Mouse (Mus musculus): Measurements from ENCODE around the gene Rnf44. TPM values are rescaled to one million over a fixed set of nuclear protein-coding genes. Genes with fewer than 3 reads are reported as not detected.

Rnf44 gene
- polyA plus RNA-seq, 2 experiments, result 25.3 to 26.5 TPM

DNA sequence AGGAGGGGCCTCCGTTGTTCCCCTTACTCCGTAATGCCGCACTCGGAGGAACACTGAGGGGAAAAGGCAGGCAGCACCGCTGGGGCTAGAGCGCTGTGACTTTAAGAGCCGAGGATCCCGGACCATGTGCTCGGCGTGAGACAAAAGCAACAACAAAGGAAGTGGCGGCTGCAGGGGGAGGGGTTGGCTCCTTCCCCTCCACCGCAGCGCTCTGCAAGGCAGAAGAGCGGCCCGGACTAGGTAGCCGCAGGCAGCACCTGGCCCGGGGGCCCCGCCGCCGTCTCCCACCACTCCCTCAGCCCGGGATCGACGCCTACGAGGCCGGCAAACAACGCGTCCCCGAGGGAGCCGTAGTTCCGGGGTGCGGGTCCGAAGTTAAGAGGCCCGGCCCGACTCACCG lies 6.6 kb downstream of the Rnf44 start:
- no peak for TF ChIP-seq CTCF (IDR thresholded peaks at IDR 0.05; ENCODE audit: low read depth)
- TF ChIP-seq EP300 (IDR thresholded peaks at IDR 0.05; ENCODE audit: low read depth), result no peak
- peaks cover 30 to 31% of the 10 kb centered on the region in 2 experiments for H3K4me1 ChIP-seq (replicated peaks; ENCODE audit: control insufficient read depth in 2 of 2, insufficient read depth in 2 of 2, low read length in 1 of 2)
- peak overlapping the region; percentile 71 to 91 for H3K4me3 ChIP-seq (ENCODE audit: insufficient read depth in 1 of 2, low read depth in 2 of 2, low read length in 2 of 2)
- no peaks in the 10 kb centered on the region for H3K27me3 ChIP-seq (ENCODE audit: control insufficient read depth, insufficient read depth, low read length)
- ATAC-seq (ENCODE audit: insufficient read depth), result peak; percentile 31
- no peaks in the 10 kb centered on the region for H3K9me3 ChIP-seq (ENCODE audit: control insufficient read depth, low read length)
- peak overlapping the region; percentile 99 for H3K4me2 ChIP-seq (ENCODE audit: low read depth)
- H3K9ac ChIP-seq (replicated peaks), result peak overlapping the region; percentile 82
- H3K27ac ChIP-seq, result peak overlapping the region; percentile 51
- 0% methylated on average over 35 of the region's 35 CpGs for WGBS (ENCODE audit: insufficient replicate concordance)
- DNase-seq (ENCODE audit: low read depth in 3 of 3, low spot score in 3 of 3), result peak in 1 of 3 experiments; percentile 48
- H3K36me3 ChIP-seq (replicated peaks; ENCODE audit: control insufficient read depth, insufficient read depth, low read depth), result peaks cover 19% of the 10 kb centered on the region

DNA sequence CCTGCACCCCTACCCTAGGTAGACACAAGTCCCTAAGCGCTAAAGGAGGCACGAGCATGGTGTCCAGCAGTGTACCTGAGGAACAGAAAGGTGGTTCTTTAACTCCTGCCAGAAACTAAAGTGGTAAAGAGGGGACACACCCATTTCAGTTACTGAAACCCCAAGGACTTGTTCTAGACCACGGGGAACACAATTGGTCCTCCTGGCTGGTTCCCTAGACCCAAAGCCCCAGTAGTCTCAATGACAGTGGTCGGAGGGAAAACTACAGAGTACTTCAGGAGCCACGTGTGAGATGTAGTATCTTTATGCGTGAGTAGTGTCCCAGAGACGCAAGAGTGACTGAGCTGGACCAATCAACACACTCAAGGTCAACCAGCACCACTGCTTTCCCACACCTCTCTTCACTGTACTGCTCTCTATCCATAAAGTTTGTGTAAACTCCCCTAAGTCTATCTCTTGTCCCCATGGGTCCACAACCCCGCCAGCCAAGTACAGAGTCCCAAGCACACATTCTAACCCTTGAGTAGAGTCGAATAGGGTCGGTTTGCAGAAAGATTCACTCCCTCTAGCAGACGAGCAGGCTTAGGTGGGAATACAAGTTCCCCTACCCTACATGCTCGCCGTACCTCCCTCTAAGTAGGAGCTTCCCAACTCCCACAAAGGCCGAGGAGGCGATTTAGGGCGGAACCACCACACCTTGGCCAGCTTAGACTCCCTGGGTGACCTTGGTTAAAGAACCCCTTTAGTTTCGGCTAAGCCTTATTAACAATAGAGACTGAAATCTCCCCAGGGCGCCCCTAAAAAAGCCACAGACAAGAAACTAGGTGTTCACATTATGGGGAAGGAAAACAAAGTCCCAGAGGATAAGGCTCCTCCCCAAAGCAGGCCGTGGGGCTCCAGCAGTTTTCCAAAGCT lies 7.3 kb downstream of the Rnf44 start:
- Histone ChIP-seq H3K4me1 (replicated peaks; ENCODE audit: control insufficient read depth in 2 of 2, insufficient read depth in 2 of 2, low read length in 1 of 2) (peaks cover 23 to 30% of the 10 kb centered on the region in 2 experiments), H3K9ac (replicated peaks) (peak overlapping the region; percentile 82), H3K27me3 (ENCODE audit: control insufficient read depth, insufficient read depth, low read length) (no peaks in the 10 kb centered on the region), H3K27ac (peak overlapping the region; percentile 51), H3K4me2 (ENCODE audit: low read depth) (peak overlapping the region; percentile 99), H3K36me3 (replicated peaks; ENCODE audit: control insufficient read depth, insufficient read depth, low read depth) (peaks cover 22% of the 10 kb centered on the region), H3K9me3 (ENCODE audit: control insufficient read depth, low read length) (no peaks in the 10 kb centered on the region), H3K4me3 (ENCODE audit: insufficient read depth in 1 of 2, low read depth in 2 of 2, low read length in 2 of 2) (peak overlapping the region; percentile 71 to 91)
- no peak for TF ChIP-seq CTCF (IDR thresholded peaks at IDR 0.05; ENCODE audit: low read depth)
- TF ChIP-seq EP300 (IDR thresholded peaks at IDR 0.05; ENCODE audit: low read depth), result no peak
- WGBS (ENCODE audit: insufficient replicate concordance), result 6% methylated on average over 19 of the region's 19 CpGs
- DNase-seq (ENCODE audit: low read depth in 3 of 3, low spot score in 3 of 3) (peak in 1 of 3 experiments; percentile 20), ATAC-seq (ENCODE audit: insufficient read depth) (no peak)

DNA sequence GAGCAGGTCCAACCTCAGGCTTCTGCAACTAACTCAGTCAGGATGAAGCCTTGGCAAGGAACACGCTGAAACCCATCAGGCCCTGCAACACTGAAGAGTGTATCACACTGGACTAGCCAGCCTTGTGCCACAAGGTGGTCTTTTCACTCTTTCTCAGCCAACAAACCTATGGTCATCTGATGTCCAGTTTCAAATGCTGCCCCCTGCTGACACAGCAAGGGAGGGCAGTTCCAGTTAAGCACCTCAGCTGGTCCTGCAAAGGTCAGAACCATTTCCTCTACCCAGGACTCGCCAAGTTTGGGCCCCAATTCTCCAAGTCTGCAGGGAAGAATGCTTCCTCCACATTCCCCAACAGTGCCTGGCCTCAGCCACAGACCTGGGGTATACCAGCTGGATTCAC lies 8.5 kb downstream of the Rnf44 start:
- peak overlapping the region; percentile 24; the same call in 1 of the 2 replicates for H3K27ac ChIP-seq

DNA sequence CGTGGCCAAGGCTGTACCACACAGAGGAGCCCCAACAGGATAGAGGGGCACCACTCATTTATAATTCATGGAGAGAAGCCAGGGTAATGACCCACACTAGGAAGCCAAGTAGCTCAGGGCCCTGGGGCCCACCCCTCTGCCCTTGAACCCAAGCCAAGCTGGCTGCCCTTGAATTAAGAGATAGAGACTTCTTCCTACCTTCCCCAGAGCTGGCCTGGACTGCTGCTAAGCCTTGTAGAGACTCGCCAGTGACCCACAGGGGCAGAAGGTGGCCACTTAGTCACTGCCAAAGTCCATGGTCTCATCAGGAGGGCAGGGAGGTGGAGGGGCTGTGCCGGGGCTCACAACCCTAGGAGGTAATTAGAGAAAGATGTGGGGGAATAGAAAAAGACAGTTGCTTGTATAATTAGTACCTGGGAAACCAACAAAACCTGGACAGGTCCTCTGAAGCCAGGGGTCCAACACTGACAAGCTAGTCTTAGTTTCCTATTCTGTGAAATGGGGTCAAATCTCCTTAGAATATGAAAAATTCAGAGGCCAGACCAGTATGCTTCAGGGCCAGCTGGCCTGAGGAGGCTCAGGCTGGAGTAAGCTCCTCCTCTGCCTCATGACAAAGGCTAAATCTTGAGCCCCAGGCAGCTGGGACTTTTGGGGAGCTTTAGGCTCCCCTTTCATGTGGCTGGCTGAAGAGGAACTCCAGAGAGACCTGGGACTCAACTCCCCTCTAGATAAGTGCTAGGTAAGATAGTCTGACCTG lies 9.4 kb downstream of the Rnf44 start:
- Histone ChIP-seq H3K4me2 (ENCODE audit: low read depth) (peak overlapping the region; percentile 18), H3K27ac (peak overlapping the region; percentile 24; the same call in 1 of the 2 replicates), H3K9me3 (ENCODE audit: control insufficient read depth, low read length) (no peaks in the 10 kb centered on the region), H3K36me3 (replicated peaks; ENCODE audit: control insufficient read depth, insufficient read depth, low read depth) (peaks cover 27% of the 10 kb centered on the region), H3K27me3 (ENCODE audit: control insufficient read depth, insufficient read depth, low read length) (no peaks in the 10 kb centered on the region), H3K4me1 (replicated peaks; ENCODE audit: control insufficient read depth in 2 of 2, insufficient read depth in 2 of 2, low read length in 1 of 2) (peaks cover 36 to 45% of the 10 kb centered on the region in 2 experiments), H3K9ac (replicated peaks) (no peak overlapping the region; the same call in 1 of the 2 replicates), H3K4me3 (ENCODE audit: insufficient read depth in 1 of 2, low read depth in 2 of 2, low read length in 2 of 2) (no peak overlapping the region)
- TF ChIP-seq EP300 (IDR thresholded peaks at IDR 0.05; ENCODE audit: low read depth), result no peak
- no peak for TF ChIP-seq CTCF (IDR thresholded peaks at IDR 0.05; ENCODE audit: low read depth)
- 76% methylated on average over 3 of the region's 3 CpGs for WGBS (ENCODE audit: insufficient replicate concordance)
- no peak for DNase-seq (ENCODE audit: low read depth in 3 of 3, low spot score in 3 of 3)
- ATAC-seq (ENCODE audit: insufficient read depth), result no peak

More for the DNA sequence above, 8.5 kb downstream of the Rnf44 start:
- no peaks in the 10 kb centered on the region for H3K27me3 ChIP-seq (ENCODE audit: control insufficient read depth, insufficient read depth, low read length)
- no peak for TF ChIP-seq EP300 (IDR thresholded peaks at IDR 0.05; ENCODE audit: low read depth)
- TF ChIP-seq CTCF (IDR thresholded peaks at IDR 0.05; ENCODE audit: low read depth), result peak; percentile 86
- H3K4me1 ChIP-seq (replicated peaks; ENCODE audit: control insufficient read depth in 2 of 2, insufficient read depth in 2 of 2, low read length in 1 of 2), result peaks cover 30 to 39% of the 10 kb centered on the region in 2 experiments
- peaks cover 22% of the 10 kb centered on the region for H3K36me3 ChIP-seq (replicated peaks; ENCODE audit: control insufficient read depth, insufficient read depth, low read depth)
- no peaks in the 10 kb centered on the region for H3K9me3 ChIP-seq (ENCODE audit: control insufficient read depth, low read length)
- ATAC-seq (ENCODE audit: insufficient read depth) (no peak), DNase-seq (ENCODE audit: low read depth in 3 of 3, low spot score in 3 of 3) (no peak)
- no peak overlapping the region; the same call in 1 of the 2 replicates for H3K9ac ChIP-seq (replicated peaks)
- no peak overlapping the region for H3K4me3 ChIP-seq (ENCODE audit: insufficient read depth in 1 of 2, low read depth in 2 of 2, low read length in 2 of 2)
- H3K4me2 ChIP-seq (ENCODE audit: low read depth), result peak overlapping the region; percentile 99
- 55% methylated on average over 2 of the region's 2 CpGs for WGBS (ENCODE audit: insufficient replicate concordance)
